Mouse (Mus musculus) liver, embryonic 15.5 days (tissue): ENCODE measurements at regions not wholly inside any gene's neighbourhood (a gene's known extent, or its start where the extent isn't known, plus 50 kb on each side); places are given as distances from the start of the nearest gene placed in this dataset.
A peak's percentile ranks its signal among the peaks of the same experiment; 100 is the strongest.

Experiments
- ATAC-seq: fragments of 200-750 bp; cut with Nextera tagmentation; 2 replicates; pipeline ENCODE4 v1.8.0; 2017; ENCODE audit warnings: moderate number of reproducible peaks, mild to moderate bottlenecking, moderate library complexity; ENCODE audit not compliant: insufficient read depth
- H3K27ac ChIP-seq: fragments of 300-500 bp; sonication (generic); replicated peaks from 2 replicates; pipeline ENCODE4 v1.5.1; 2015; ENCODE audit warnings: mild to moderate bottlenecking, inconsistent platforms
- H3K27me3 ChIP-seq: fragments of 300-500 bp; sonication (generic); 2 replicates; pipeline ENCODE4 v1.6.1; 2015; ENCODE audit warnings: mild to moderate bottlenecking, inconsistent platforms
- H3K36me3 ChIP-seq: fragments of 300-500 bp; sonication (generic); replicated peaks from 2 replicates; pipeline ENCODE4 v1.6.1; 2015; ENCODE audit warnings: moderate library complexity, mild to moderate bottlenecking, inconsistent platforms
- H3K4me1 ChIP-seq: fragments of 300-500 bp; sonication (generic); replicated peaks from 2 replicates; pipeline ENCODE4 v1.6.1; 2015; ENCODE audit warnings: inconsistent platforms
- H3K4me2 ChIP-seq: fragments of 300-500 bp; sonication (generic); 2 replicates; pipeline ENCODE4 v1.6.1; 2015; ENCODE audit warnings: moderate library complexity, mild to moderate bottlenecking, inconsistent platforms
- H3K4me3 ChIP-seq: fragments of 300-500 bp; sonication (generic); replicated peaks from 2 replicates; pipeline ENCODE4 v1.5.1; 2015; ENCODE audit warnings: mild to moderate bottlenecking, inconsistent platforms
- H3K9ac ChIP-seq: fragments of 300-500 bp; sonication (generic); 2 replicates; pipeline ENCODE4 v1.6.1; 2015; ENCODE audit warnings: moderate library complexity, mild to moderate bottlenecking, inconsistent platforms
- H3K9me3 ChIP-seq: fragments of 300-500 bp; sonication (generic); replicated peaks from 2 replicates; pipeline ENCODE4 v1.6.1; 2016; ENCODE audit warnings: inconsistent platforms
- whole genome bisulfite sequencing: fragments of 180-500 bp; shearing (Covaris S2); methylation state at CpG from one replicate; pipeline ENCODE4 v1.1.7; 2015; ENCODE audit warnings: mixed read lengths; ENCODE audit not compliant: insufficient replicate concordance; 5-methylcytosine and 5-hydroxymethylcytosine counted together

GRCm38 (mm10) chr6:31632485-31632884, 68.7 kb upstream of the Podxl start:
- no peaks in the 10 kb centered on the region for H3K36me3 ChIP-seq
- no peak overlapping the region for H3K4me3 ChIP-seq
- ATAC-seq = no peak
- no peak overlapping the region for H3K27ac ChIP-seq
- no peak overlapping the region for H3K9ac ChIP-seq
- peaks cover 6% of the 10 kb centered on the region for H3K4me1 ChIP-seq
- H3K9me3 ChIP-seq = no peaks in the 10 kb centered on the region
- WGBS = 72% methylated on average over 10 of the region's 10 CpGs
- no peak overlapping the region for H3K4me2 ChIP-seq
- peaks cover 7% of the 10 kb centered on the region; the same call in 1 of the 2 replicates for H3K27me3 ChIP-seq

- Histone ChIP-seq H3K4me3 (no peak overlapping the region), H3K36me3 (no peaks in the 10 kb centered on the region), H3K4me2 (no peak overlapping the region), H3K9me3 (no peaks in the 10 kb centered on the region), H3K4me1 (peaks cover 9% of the 10 kb centered on the region), H3K9ac (no peak overlapping the region), H3K27me3 (peaks cover 7% of the 10 kb centered on the region; the same call in 1 of the 2 replicates), H3K27ac (no peak overlapping the region)
- no peak for ATAC-seq
- WGBS = 66% methylated on average over 4 of the region's 4 CpGs
Observed at GRCm38 (mm10) chr6:31630009-31630408, 66.2 kb upstream of the Podxl start.

- peaks cover 15% of the 10 kb centered on the region for H3K4me1 ChIP-seq
- peaks cover 7% of the 10 kb centered on the region; the same call in 1 of the 2 replicates for H3K27me3 ChIP-seq
- no peaks in the 10 kb centered on the region for H3K9me3 ChIP-seq
- H3K27ac ChIP-seq = no peak overlapping the region
- 79% methylated on average over 3 of the region's 3 CpGs for WGBS
- H3K9ac ChIP-seq = no peak overlapping the region
- no peak overlapping the region for H3K4me3 ChIP-seq
- no peak for ATAC-seq
- H3K36me3 ChIP-seq = no peaks in the 10 kb centered on the region
- no peak overlapping the region for H3K4me2 ChIP-seq
Observed at GRCm38 (mm10) chr6:31627912-31628311, 64.1 kb upstream of the Podxl start.

GRCm38 (mm10) chr6:31625055-31625454, 61.3 kb upstream of the Podxl start:
- H3K36me3 ChIP-seq = no peaks in the 10 kb centered on the region
- H3K4me1 ChIP-seq = peaks cover 17% of the 10 kb centered on the region
- 0 out of 2 replicates have a peak, but pooled peaks have one; percentile 37 for ATAC-seq
- H3K4me2 ChIP-seq = no peak overlapping the region
- 0 out of 2 replicates have a peak overlapping the region, but pooled peaks have one; percentile 4 for H3K27ac ChIP-seq
- 34% methylated on average over 2 of the region's 2 CpGs for WGBS
- no peak overlapping the region for H3K9ac ChIP-seq
- H3K9me3 ChIP-seq = no peaks in the 10 kb centered on the region
- no peak overlapping the region for H3K4me3 ChIP-seq
- H3K27me3 ChIP-seq = no peaks in the 10 kb centered on the region

GRCm38 (mm10) chr6:31624374-31624773, 60.6 kb upstream of the Podxl start:
- H3K4me1 ChIP-seq = peaks cover 24% of the 10 kb centered on the region
- no peak overlapping the region for H3K4me3 ChIP-seq
- no peak overlapping the region for H3K9ac ChIP-seq
- H3K27me3 ChIP-seq = no peaks in the 10 kb centered on the region
- no peak for ATAC-seq
- no peak overlapping the region for H3K4me2 ChIP-seq
- no peaks in the 10 kb centered on the region for H3K36me3 ChIP-seq
- WGBS = 80% methylated on average over 10 of the region's 10 CpGs
- 0 out of 2 replicates have a peak overlapping the region, but pooled peaks have one; percentile 4 for H3K27ac ChIP-seq
- H3K9me3 ChIP-seq = no peaks in the 10 kb centered on the region

GRCm38 (mm10) chr6:31621023-31621422, 57.2 kb upstream of the Podxl start:
- ATAC-seq = no peak
- Histone ChIP-seq H3K4me1 (peaks cover 50% of the 10 kb centered on the region), H3K4me2 (no peak overlapping the region), H3K4me3 (no peak overlapping the region), H3K27ac (no peak overlapping the region), H3K9me3 (no peaks in the 10 kb centered on the region), H3K27me3 (no peaks in the 10 kb centered on the region), H3K9ac (no peak overlapping the region), H3K36me3 (no peaks in the 10 kb centered on the region)
- WGBS = 73% methylated on average over 6 of the region's 6 CpGs

- peaks cover 61% of the 10 kb centered on the region for H3K4me1 ChIP-seq
- H3K4me2 ChIP-seq = no peak overlapping the region
- 62% methylated on average over 2 of the region's 2 CpGs for WGBS
- ATAC-seq = no peak
- no peaks in the 10 kb centered on the region for H3K9me3 ChIP-seq
- H3K36me3 ChIP-seq = no peaks in the 10 kb centered on the region
- no peak overlapping the region for H3K9ac ChIP-seq
- no peak overlapping the region; the same call in 1 of the 2 replicates for H3K27ac ChIP-seq
- no peaks in the 10 kb centered on the region for H3K27me3 ChIP-seq
- H3K4me3 ChIP-seq = no peak overlapping the region
Observed at GRCm38 (mm10) chr6:31618852-31619251, 55.1 kb upstream of the Podxl start.

- 29% methylated on average over 8 of the region's 8 CpGs for WGBS
- peaks cover 76% of the 10 kb centered on the region for H3K4me1 ChIP-seq
- ATAC-seq = no peak
- H3K27me3 ChIP-seq = no peaks in the 10 kb centered on the region
- no peaks in the 10 kb centered on the region for H3K36me3 ChIP-seq
- peak overlapping the region; percentile 45; the same call in 1 of the 2 replicates for H3K27ac ChIP-seq
- no peak overlapping the region for H3K9ac ChIP-seq
- no peaks in the 10 kb centered on the region for H3K9me3 ChIP-seq
- H3K4me3 ChIP-seq = no peak overlapping the region
- peak overlapping the region; percentile 29 for H3K4me2 ChIP-seq
Observed at GRCm38 (mm10) chr6:31617341-31617740, 53.6 kb upstream of the Podxl start.

- H3K36me3 ChIP-seq = no peaks in the 10 kb centered on the region
- WGBS = 52% methylated on average over 4 of the region's 4 CpGs
- H3K27me3 ChIP-seq = no peaks in the 10 kb centered on the region
- H3K4me3 ChIP-seq = no peak overlapping the region
- peak overlapping the region; percentile 46 for H3K27ac ChIP-seq
- peak overlapping the region; percentile 87 for H3K4me2 ChIP-seq
- peaks cover 94% of the 10 kb centered on the region for H3K4me1 ChIP-seq
- H3K9ac ChIP-seq = no peak overlapping the region; the same call in 1 of the 2 replicates
- H3K9me3 ChIP-seq = no peaks in the 10 kb centered on the region
- no peak for ATAC-seq
Observed at GRCm38 (mm10) chr6:31615426-31615970, 51.7 kb upstream of the Podxl start.

- no peaks in the 10 kb centered on the region for H3K36me3 ChIP-seq
- peaks cover 97% of the 10 kb centered on the region for H3K4me1 ChIP-seq
- no peaks in the 10 kb centered on the region for H3K27me3 ChIP-seq
- H3K4me3 ChIP-seq = peak overlapping the region; percentile 68
- ATAC-seq = no peak; the same call in 1 of the 2 replicates
- H3K27ac ChIP-seq = peak overlapping the region; percentile 93
- H3K9ac ChIP-seq = peak overlapping the region; percentile 86
- no peaks in the 10 kb centered on the region for H3K9me3 ChIP-seq
- peak overlapping the region; percentile 87 for H3K4me2 ChIP-seq
- WGBS = 62% methylated on average over 4 of the region's 4 CpGs
Observed at GRCm38 (mm10) chr6:31614563-31614962, 50.8 kb upstream of the Podxl start.

- Histone ChIP-seq H3K4me1 (peaks cover 90% of the 10 kb centered on the region), H3K9ac (peak overlapping the region; percentile 86), H3K4me2 (peak overlapping the region; percentile 87), H3K27ac (peak overlapping the region; percentile 93), H3K9me3 (no peaks in the 10 kb centered on the region), H3K36me3 (no peaks in the 10 kb centered on the region), H3K27me3 (no peaks in the 10 kb centered on the region), H3K4me3 (peak overlapping the region; percentile 68)
- ATAC-seq = peak; percentile 78
- 8% methylated on average over 13 of the region's 13 CpGs for WGBS
Observed at GRCm38 (mm10) chr6:31613590-31614319, 50.0 kb upstream of the Podxl start.
